Mouse (Mus musculus) heart, postnatal 0 days (tissue): ENCODE data around the gene Ttc7b. TPM values are rescaled to one million over a fixed set of nuclear protein-coding genes. Genes with fewer than 3 reads are reported as not detected.
A peak's percentile ranks its signal among the peaks of the same experiment; 100 is the strongest.

ENCODE experiments used
- ATAC-seq: fragments of 200-750 bp; cut with Nextera tagmentation; 2 replicates; pipeline ENCODE4 v1.8.0; 2017; ENCODE audit warnings: low read depth, moderate number of reproducible peaks, moderate library complexity; ENCODE audit not compliant: insufficient read depth
- DNase-seq: peaks from one replicate; pipeline ENCODE4 v3.0.0-alpha.2; 2016; ENCODE audit warnings: low spot score
- H3K27ac ChIP-seq: fragments of 300-500 bp; sonication (generic); 2 replicates; pipeline ENCODE4 v1.5.1; 2014; ENCODE audit warnings: low read depth, mild to moderate bottlenecking
- H3K27me3 ChIP-seq: fragments of 300-500 bp; sonication (generic); 2 replicates; pipeline ENCODE4 v1.6.1; 2014; ENCODE audit warnings: low read length, mixed read lengths; ENCODE audit not compliant: control insufficient read depth, insufficient read depth
- H3K36me3 ChIP-seq: fragments of 300-500 bp; sonication (generic); replicated peaks from 2 replicates; pipeline ENCODE4 v1.6.1; 2014; ENCODE audit warnings: low read length, mixed read lengths; ENCODE audit not compliant: control insufficient read depth, insufficient read depth
- H3K4me1 ChIP-seq: fragments of 300-500 bp; sonication (generic); 2 replicates; pipeline ENCODE4 v1.6.1; 2014; ENCODE audit warnings: antibody characterized with exemption; ENCODE audit not compliant: control insufficient read depth, insufficient read depth
- H3K4me2 ChIP-seq: fragments of 300-500 bp; sonication (generic); 2 replicates; pipeline ENCODE4 v1.6.1; 2014; ENCODE audit warnings: low read depth, mild to moderate bottlenecking, low read length, moderate library complexity
- H3K4me3 ChIP-seq: fragments of 300-500 bp; sonication (generic); 2 replicates; pipeline ENCODE4 v1.5.1; 2014; ENCODE audit warnings: low read depth, low read length
- H3K9ac ChIP-seq: fragments of 300-500 bp; sonication (generic); replicated peaks from 2 replicates; pipeline ENCODE4 v1.6.1; 2014; ENCODE audit warnings: low read depth, low read length, mixed read lengths
- H3K9me3 ChIP-seq: fragments of 300-500 bp; sonication (generic); replicated peaks from 2 replicates; pipeline ENCODE4 v1.6.1; 2016; ENCODE audit warnings: low read length; ENCODE audit not compliant: control insufficient read depth
- CTCF ChIP-seq: IDR thresholded peaks from 2 replicates; pipeline ENCODE4 v1.5.1; 2016; ENCODE audit warnings: antibody characterized with exemption, control low read depth, low read depth
- EP300 ChIP-seq: IDR thresholded peaks from 2 replicates; pipeline ENCODE4 v1.6.1; 2016; ENCODE audit warnings: antibody characterized with exemption, low read depth
- WGBS: fragments of 180-500 bp; shearing (Covaris S2); extraction: QIAGEN DNeasy Blood & Tissue Kit; methylation state at CpG from one replicate; pipeline ENCODE4 v1.1.7; 2014; 5-methylcytosine and 5-hydroxymethylcytosine counted together
- polyA plus RNA-seq: library from polyadenylated mRNA; unstranded; fragments of >200 nt; fragmentation: Nextera tagmentation; extraction: Ambion mirVana; gene quantifications from 2 replicates; pipeline ENCODE4 v1.2.1, GENCODE M21; 2015
- total RNA-seq: library from RNA; depleted of rRNA; stranded (reverse); fragments of >200 nt; gene quantifications from 2 replicates; pipeline ENCODE4 v1.2.3, GENCODE M21; 2014; ENCODE audit warnings: low replicate concordance

Gene Ttc7b
- total and polyA plus RNA-seq, 2 experiments from 2014 or later = 6.7 to 29.4 TPM

DNA sequence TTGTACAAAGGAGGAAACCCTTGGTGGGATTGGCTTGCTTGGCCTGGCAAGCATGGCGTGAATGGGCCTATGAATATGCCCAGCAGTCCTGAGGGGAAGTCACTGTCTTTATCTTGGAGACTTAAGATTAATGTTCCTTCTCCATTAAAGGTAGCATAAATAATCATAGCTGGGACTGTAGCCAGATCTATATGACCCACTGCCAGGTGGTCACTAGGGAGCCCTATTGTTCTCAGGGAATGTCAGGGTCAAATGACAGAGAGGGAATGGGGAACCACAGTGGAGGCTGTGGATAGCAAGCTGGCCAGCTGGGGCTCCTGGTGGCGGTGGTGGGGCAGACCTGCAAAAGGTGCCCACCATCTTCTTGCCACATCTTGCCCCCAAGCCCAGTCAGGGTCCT lies 221.8 kb downstream of the Ttc7b start:
- no peaks in the 10 kb centered on the region for H3K9me3 ChIP-seq
- H3K36me3 ChIP-seq = peaks cover 9% of the 10 kb centered on the region
- H3K4me1 ChIP-seq = peaks cover 17% of the 10 kb centered on the region
- TF ChIP-seq EP300 (no peak), CTCF (no peak)
- peak overlapping the region; percentile 50 for H3K27ac ChIP-seq
- H3K4me2 ChIP-seq = no peak overlapping the region
- ATAC-seq = no peak
- H3K4me3 ChIP-seq = no peak overlapping the region
- no peak for DNase-seq
- WGBS = 72% methylated on average over 2 of the region's 2 CpGs
- no peak overlapping the region for H3K9ac ChIP-seq
- H3K27me3 ChIP-seq = no peaks in the 10 kb centered on the region

DNA sequence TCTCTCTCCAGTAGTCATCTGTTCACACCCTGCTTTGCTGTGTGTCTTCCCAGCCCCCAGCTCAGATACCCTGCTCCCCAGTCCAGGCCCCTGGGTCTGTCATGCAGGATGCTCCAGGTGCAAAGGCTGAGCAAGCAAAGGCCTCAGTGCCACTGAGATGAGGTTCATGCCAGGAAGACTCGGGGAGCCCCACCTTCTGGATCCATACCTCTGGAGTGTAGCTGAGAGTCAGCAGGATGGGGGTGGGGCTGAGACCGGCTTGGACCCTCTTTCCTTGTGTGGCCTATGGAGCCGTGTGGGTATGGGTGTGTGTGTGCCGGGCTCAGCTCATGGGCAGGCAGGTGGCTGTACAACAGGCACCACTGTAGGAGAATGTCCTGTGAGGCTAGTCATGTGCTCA lies 222.7 kb downstream of the Ttc7b start:
- no peak for DNase-seq
- no peak for ATAC-seq
- Histone ChIP-seq H3K9me3 (no peaks in the 10 kb centered on the region), H3K9ac (no peak overlapping the region), H3K36me3 (peaks cover 9% of the 10 kb centered on the region), H3K4me1 (peaks cover 22% of the 10 kb centered on the region), H3K4me2 (no peak overlapping the region), H3K27ac (no peak overlapping the region), H3K4me3 (no peak overlapping the region), H3K27me3 (no peaks in the 10 kb centered on the region)
- WGBS = 73% methylated on average over 4 of the region's 4 CpGs
- TF ChIP-seq CTCF = no peak
- no peak for TF ChIP-seq EP300

DNA sequence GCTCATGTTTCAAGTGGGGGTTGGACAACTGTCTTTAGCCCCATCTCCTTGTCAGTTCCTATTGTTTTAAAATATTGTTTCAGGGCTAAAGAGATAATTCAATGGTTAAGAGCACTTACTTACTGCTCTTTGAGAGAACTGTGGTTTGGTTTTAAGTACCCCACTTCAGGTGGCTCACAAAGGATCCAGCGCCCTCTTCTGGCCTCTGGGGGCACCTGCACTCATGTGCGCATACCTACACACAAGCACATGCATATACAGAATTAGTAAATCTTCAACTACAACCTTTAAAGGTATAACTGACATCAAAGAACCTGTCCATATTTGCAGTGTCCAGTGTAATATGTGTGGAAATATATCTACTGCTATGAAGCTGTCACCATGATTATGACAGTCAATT lies 226.2 kb downstream of the Ttc7b start:
- H3K9ac ChIP-seq = no peak overlapping the region
- H3K27me3 ChIP-seq = no peaks in the 10 kb centered on the region
- H3K4me3 ChIP-seq = no peak overlapping the region
- no peaks in the 10 kb centered on the region for H3K36me3 ChIP-seq
- no peak for DNase-seq
- no peaks in the 10 kb centered on the region for H3K9me3 ChIP-seq
- peak overlapping the region; percentile 65 for H3K27ac ChIP-seq
- ATAC-seq = no peak
- H3K4me2 ChIP-seq = no peak overlapping the region
- H3K4me1 ChIP-seq = peaks cover 35% of the 10 kb centered on the region
- TF ChIP-seq CTCF (no peak), EP300 (no peak)
- WGBS = 82% methylated on average over 2 of the region's 2 CpGs

DNA sequence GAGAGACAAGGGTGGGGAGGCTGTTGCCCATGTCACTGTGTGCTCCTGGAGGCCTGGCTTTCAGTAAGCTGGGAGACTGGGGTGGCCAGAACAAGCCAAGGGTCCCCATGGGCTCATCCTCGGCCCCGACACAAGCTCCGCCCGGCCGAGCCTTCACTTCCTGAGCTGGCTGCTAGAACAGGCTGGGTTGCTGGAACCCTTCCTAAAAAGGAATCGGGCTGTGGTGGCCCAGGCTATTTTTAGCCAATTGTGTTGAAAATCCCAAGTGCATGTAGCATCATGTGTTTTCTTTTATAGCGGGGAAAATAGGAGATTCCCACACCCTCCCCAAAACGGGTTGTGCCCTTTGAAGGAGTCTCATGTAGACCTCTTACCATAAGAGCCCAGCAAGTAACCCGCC lies 226.7 kb downstream of the Ttc7b start:
- Histone ChIP-seq H3K4me2 (no peak overlapping the region), H3K27ac (peak overlapping the region; percentile 65), H3K4me1 (peaks cover 33% of the 10 kb centered on the region), H3K9me3 (no peaks in the 10 kb centered on the region), H3K27me3 (no peaks in the 10 kb centered on the region), H3K9ac (no peak overlapping the region), H3K4me3 (no peak overlapping the region), H3K36me3 (no peaks in the 10 kb centered on the region)
- TF ChIP-seq EP300 (peak; percentile 29; the same call in 1 of the 2 replicates), CTCF (no peak)
- ATAC-seq (peak; percentile 44), DNase-seq (peak; percentile 65)
- WGBS = 30% methylated on average over 9 of the region's 9 CpGs

DNA sequence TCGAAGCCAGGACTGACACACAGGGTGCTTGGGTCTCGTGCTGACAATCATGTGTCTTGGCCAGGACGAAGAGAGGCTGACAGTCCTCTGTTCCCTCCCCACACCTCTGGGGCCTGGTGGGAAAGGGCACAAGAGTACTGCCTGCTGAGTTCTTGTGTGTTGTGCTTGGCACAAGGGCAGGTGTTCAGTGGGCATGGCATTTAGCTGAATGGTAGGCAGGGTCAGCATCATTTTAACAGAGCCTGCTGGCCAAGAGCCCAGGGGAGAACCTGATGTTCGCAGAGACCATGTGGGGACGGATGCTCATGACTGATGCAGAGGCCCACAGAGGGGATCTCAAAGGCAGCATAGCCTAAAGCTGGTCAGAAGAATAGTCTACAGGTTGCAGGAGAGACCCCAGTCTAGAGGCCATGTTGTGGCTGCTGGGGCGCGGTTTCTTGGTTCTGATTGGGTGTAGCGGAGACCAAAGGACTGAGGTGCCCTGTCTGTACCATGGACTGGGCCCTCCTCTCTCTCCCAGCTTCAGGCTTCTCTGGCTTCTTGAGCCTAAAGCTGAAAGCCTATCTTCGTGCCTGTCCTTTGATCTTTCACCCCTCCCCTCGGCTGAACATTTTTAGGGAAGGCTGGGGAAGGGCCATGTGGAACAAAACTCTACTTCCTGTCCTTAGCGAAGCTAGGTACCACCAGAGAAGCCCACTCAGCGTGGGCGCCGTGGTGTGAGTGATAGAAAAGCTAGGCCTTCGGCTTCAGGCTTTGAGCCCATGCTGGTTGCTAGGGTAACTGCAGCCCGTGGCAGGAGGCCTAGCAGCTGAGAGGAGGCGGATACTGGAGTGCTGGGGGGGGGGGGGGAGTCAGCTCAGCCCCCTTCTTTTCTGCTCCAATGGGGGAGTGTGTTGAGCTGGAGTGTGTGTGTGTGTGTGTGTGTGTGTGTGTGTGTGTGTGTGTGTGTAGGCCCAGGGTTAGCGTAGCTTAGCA lies 229.6 kb downstream of the Ttc7b start:
- H3K27me3 ChIP-seq = no peaks in the 10 kb centered on the region
- no peaks in the 10 kb centered on the region for H3K36me3 ChIP-seq
- H3K9ac ChIP-seq = no peak overlapping the region; the same call in 1 of the 2 replicates
- DNase-seq (no peak), ATAC-seq (0 out of 2 replicates have a peak, but pooled peaks have one; percentile 12)
- WGBS = 59% methylated on average over 18 of the region's 18 CpGs
- peaks cover 34% of the 10 kb centered on the region for H3K4me1 ChIP-seq
- H3K4me2 ChIP-seq = no peak overlapping the region
- H3K9me3 ChIP-seq = no peaks in the 10 kb centered on the region
- no peak overlapping the region for H3K27ac ChIP-seq
- TF ChIP-seq EP300 (no peak), CTCF (no peak)
- no peak overlapping the region for H3K4me3 ChIP-seq
